Mouse (Mus musculus) embryonic fibroblast, embryonic 13.5 days (primary cell): Measurements from ENCODE around the gene Nkapd1. TPM values are rescaled to one million over a fixed set of nuclear protein-coding genes. Genes with fewer than 3 reads are reported as not detected.

Experiments
- H3K27ac ChIP-seq: 2 replicates; pipeline ENCODE4 v1.5.1; 2012; ENCODE audit warnings: low read length, control low read depth, inconsistent platforms; ENCODE audit not compliant: insufficient read depth
- H3K4me1 ChIP-seq: 2 replicates; pipeline ENCODE4 v1.6.1; 2011; ENCODE audit warnings: low read length; ENCODE audit not compliant: control insufficient read depth, insufficient read depth
- H3K4me3 ChIP-seq: 2 replicates; pipeline ENCODE4 v1.5.1; 2011; ENCODE audit warnings: mild to moderate bottlenecking, control low read depth, low read length; ENCODE audit not compliant: insufficient read depth
- CTCF ChIP-seq: IDR thresholded peaks from 2 replicates; pipeline ENCODE4 v1.5.1; 2011; ENCODE audit warnings: mild to moderate bottlenecking, control low read depth, low read length, moderate library complexity, borderline replicate concordance; ENCODE audit not compliant: insufficient read depth
- POLR2A ChIP-seq: IDR thresholded peaks from 2 replicates; pipeline ENCODE4 v1.6.1; 2011; ENCODE audit warnings: low read depth, mild to moderate bottlenecking, control low read depth, low read length, moderate library complexity
- polyA plus RNA-seq: library from polyadenylated mRNA; stranded (reverse); fragments of >200 nt; gene quantifications from 2 replicates; pipeline ENCODE4 v1.2.4, GENCODE M21; 2011; ENCODE audit warnings: low read depth; ENCODE audit not compliant: missing spikeins, insufficient read length

The Nkapd1 gene
- polyA plus RNA-seq, 1 experiment: 24.7 TPM

- TF ChIP-seq POLR2A (no peak), CTCF (no peak)
- Histone ChIP-seq H3K4me1 (no peaks in the 10 kb centered on the region; the same call in 1 of the 2 replicates), H3K27ac (no peak overlapping the region), H3K4me3 (no peak overlapping the region)
Observed at GRCm38 (mm10) chr9:50569599-50570525, 47.4 kb downstream of the Nkapd1 start.

- Histone ChIP-seq H3K4me3 (no peak overlapping the region), H3K4me1 (no peaks in the 10 kb centered on the region; the same call in 1 of the 2 replicates), H3K27ac (no peak overlapping the region)
- TF ChIP-seq CTCF (no peak), POLR2A (no peak)
Observed at GRCm38 (mm10) chr9:50567881-50568280, 49.4 kb downstream of the Nkapd1 start.

GRCm38 (mm10) chr9:50567372-50567771, 49.9 kb downstream of the Nkapd1 start:
- TF ChIP-seq CTCF (no peak), POLR2A (no peak)

GRCm38 (mm10) chr9:50565940-50566339, 51.3 kb downstream of the Nkapd1 start:
- TF ChIP-seq POLR2A (no peak), CTCF (no peak)
- no peak overlapping the region for H3K4me3 ChIP-seq
- H3K4me1 ChIP-seq: no peaks in the 10 kb centered on the region; the same call in 1 of the 2 replicates
- H3K27ac ChIP-seq: no peak overlapping the region

More at GRCm38 (mm10) chr9:50567372-50567771, 49.9 kb downstream of the Nkapd1 start:
- Histone ChIP-seq H3K4me1 (no peaks in the 10 kb centered on the region; the same call in 1 of the 2 replicates), H3K4me3 (no peak overlapping the region), H3K27ac (no peak overlapping the region)

GRCm38 (mm10) chr9:50565173-50565572, 52.1 kb downstream of the Nkapd1 start:
- no peaks in the 10 kb centered on the region; the same call in 1 of the 2 replicates for H3K4me1 ChIP-seq
- no peak overlapping the region for H3K4me3 ChIP-seq
- no peak overlapping the region for H3K27ac ChIP-seq
- TF ChIP-seq CTCF (no peak), POLR2A (no peak)

GRCm38 (mm10) chr9:50561918-50562360, 55.3 kb downstream of the Nkapd1 start:
- Histone ChIP-seq H3K4me1 (no peaks in the 10 kb centered on the region; the same call in 1 of the 2 replicates), H3K4me3 (no peak overlapping the region), H3K27ac (no peak overlapping the region)
- TF ChIP-seq CTCF: no peak
- TF ChIP-seq POLR2A: no peak

- no peak within 1 kb of the TSS for H3K27ac ChIP-seq
- no peak within 1 kb of the TSS for H3K4me3 ChIP-seq
- TF ChIP-seq CTCF: no peak
- no peak for TF ChIP-seq POLR2A
- no peaks in the 10 kb centered on the region; the same call in 1 of the 2 replicates for H3K4me1 ChIP-seq
Observed at GRCm38 (mm10) chr9:50561145-50561917, 55.9 kb downstream of the Nkapd1 start, which contains the start of gene Tex12. Tex12 (minus strand) TSS chr9:50561325.

Other genes with a start within 250 kb of the Nkapd1 start
- gene Plet1, start 122.9 kb downstream of the Nkapd1 start, polyA plus RNA-seq: not detected in 2 replicates
- 21.4 and 28.7 TPM in 2 replicates for gene Pts, start 88.7 kb downstream of the Nkapd1 start, polyA plus RNA-seq
- 3.3 and 4.4 TPM in 2 replicates for gene Il18, start 62.6 kb downstream of the Nkapd1 start, polyA plus RNA-seq
- gene Bco2, start 62.3 kb downstream of the Nkapd1 start, polyA plus RNA-seq: not detected in 2 replicates
- not detected in 2 replicates for gene Tex12, start 56.1 kb downstream of the Nkapd1 start, polyA plus RNA-seq
- 109 TPM in 2 replicates for gene Sdhd, start 13.7 kb downstream of the Nkapd1 start, polyA plus RNA-seq
- 107 and 113 TPM in 2 replicates for gene Timm8b, start 13.6 kb downstream of the Nkapd1 start, polyA plus RNA-seq
- 1.4 and 1.5 TPM in 2 replicates for gene Pih1d2, start 143 bp downstream of the Nkapd1 start, polyA plus RNA-seq
- gene Dlat, start 42.3 kb upstream of the Nkapd1 start, polyA plus RNA-seq: 46.2 and 50.0 TPM in 2 replicates
- gene Dixdc1, start 122.1 kb upstream of the Nkapd1 start, polyA plus RNA-seq: 10.9 and 11.1 TPM in 2 replicates
- 1.8 and 3.3 TPM in 2 replicates for gene 2310030G06Rik, start 129.1 kb upstream of the Nkapd1 start, polyA plus RNA-seq
- gene Cryab, start 133.9 kb upstream of the Nkapd1 start, polyA plus RNA-seq: 155 and 186 TPM in 2 replicates
- gene Hspb2, start 134.9 kb upstream of the Nkapd1 start, polyA plus RNA-seq: 1.6 and 3.8 TPM in 2 replicates
- 7.2 and 9.3 TPM in 2 replicates for gene Fdxacb1, start 150.8 kb upstream of the Nkapd1 start, polyA plus RNA-seq
- 22.8 and 24.1 TPM in 2 replicates for gene Alg9, start 157.6 kb upstream of the Nkapd1 start, polyA plus RNA-seq
- 21.3 and 27.1 TPM in 2 replicates for gene 1110032A03Rik, start 158.1 kb upstream of the Nkapd1 start, polyA plus RNA-seq
- gene Ppp2r1b, start 227.8 kb upstream of the Nkapd1 start, polyA plus RNA-seq: 32.0 and 33.9 TPM in 2 replicates